Mouse (Mus musculus) limb, embryonic 15.5 days (tissue): Measurements from ENCODE around the gene Soat1. TPM values are rescaled to one million over a fixed set of nuclear protein-coding genes. Genes with fewer than 3 reads are reported as not detected.

Experiments
- ATAC-seq: fragments of 200-750 bp; cut with Nextera tagmentation; 2 replicates; pipeline ENCODE4 v1.8.0; 2017; ENCODE audit warnings: low read depth, moderate TSS enrichment; ENCODE audit not compliant: insufficient number of reproducible peaks, low FRiP score, low TSS enrichment
- H3K27ac ChIP-seq: fragments of 300-500 bp; sonication (generic); 2 replicates; pipeline ENCODE4 v1.5.1; 2015; ENCODE audit warnings: moderate library complexity, mild to moderate bottlenecking, inconsistent platforms
- H3K27me3 ChIP-seq: fragments of 300-500 bp; sonication (generic); 2 replicates; pipeline ENCODE4 v1.6.1; 2015; ENCODE audit warnings: inconsistent platforms
- H3K36me3 ChIP-seq: fragments of 300-500 bp; sonication (generic); 2 replicates; pipeline ENCODE4 v1.6.1; 2015; ENCODE audit warnings: inconsistent platforms
- H3K4me1 ChIP-seq: fragments of 300-500 bp; sonication (generic); 2 replicates; pipeline ENCODE4 v1.6.1; 2015; ENCODE audit warnings: inconsistent platforms
- H3K4me2 ChIP-seq: fragments of 300-500 bp; sonication (generic); 2 replicates; pipeline ENCODE4 v1.6.1; 2015; ENCODE audit warnings: mild to moderate bottlenecking, inconsistent platforms
- H3K4me3 ChIP-seq: fragments of 300-500 bp; sonication (generic); 2 replicates; pipeline ENCODE4 v1.5.1; 2015; ENCODE audit warnings: mild to moderate bottlenecking, inconsistent platforms
- H3K9ac ChIP-seq: fragments of 300-500 bp; sonication (generic); 2 replicates; pipeline ENCODE4 v1.6.1; 2015; ENCODE audit warnings: inconsistent platforms
- H3K9me3 ChIP-seq: fragments of 300-500 bp; sonication (generic); 2 replicates; pipeline ENCODE4 v1.6.1; 2016; ENCODE audit warnings: inconsistent platforms
- WGBS: fragments of 180-500 bp; shearing (Covaris S2); methylation state at CpG from one replicate; pipeline ENCODE4 v1.1.7; 2015; 5-methylcytosine and 5-hydroxymethylcytosine counted together
- polyA plus RNA-seq: library from polyadenylated mRNA; unstranded; fragments of >200 nt; fragmentation: Nextera tagmentation; extraction: Ambion mirVana; gene quantifications from 2 replicates; pipeline ENCODE4 v1.2.1, GENCODE M21; 2015

Gene Soat1
- polyA plus RNA-seq, 1 experiment from 2014 or later = 26.0 TPM

GRCm38 (mm10) chr1:156442776-156443175, 31.4 kb downstream of the Soat1 start:
- 79% methylated on average over 6 of the region's 6 CpGs for WGBS
- Histone ChIP-seq H3K4me3 (no peak overlapping the region), H3K9ac (no peak overlapping the region), H3K4me2 (no peak overlapping the region), H3K4me1 (no peaks in the 10 kb centered on the region), H3K27me3 (no peaks in the 10 kb centered on the region), H3K9me3 (no peaks in the 10 kb centered on the region), H3K27ac (no peak overlapping the region), H3K36me3 (peaks cover 35% of the 10 kb centered on the region)
- no peak for ATAC-seq

GRCm38 (mm10) chr1:156442266-156442665, 31.9 kb downstream of the Soat1 start:
- H3K9me3 ChIP-seq = no peaks in the 10 kb centered on the region
- no peak overlapping the region for H3K4me2 ChIP-seq
- 95% methylated on average over 12 of the region's 12 CpGs for WGBS
- no peak for ATAC-seq
- H3K4me3 ChIP-seq = no peak overlapping the region
- peaks cover 40% of the 10 kb centered on the region for H3K36me3 ChIP-seq
- H3K27me3 ChIP-seq = no peaks in the 10 kb centered on the region
- H3K9ac ChIP-seq = no peak overlapping the region
- H3K4me1 ChIP-seq = no peaks in the 10 kb centered on the region
- no peak overlapping the region for H3K27ac ChIP-seq

DNA sequence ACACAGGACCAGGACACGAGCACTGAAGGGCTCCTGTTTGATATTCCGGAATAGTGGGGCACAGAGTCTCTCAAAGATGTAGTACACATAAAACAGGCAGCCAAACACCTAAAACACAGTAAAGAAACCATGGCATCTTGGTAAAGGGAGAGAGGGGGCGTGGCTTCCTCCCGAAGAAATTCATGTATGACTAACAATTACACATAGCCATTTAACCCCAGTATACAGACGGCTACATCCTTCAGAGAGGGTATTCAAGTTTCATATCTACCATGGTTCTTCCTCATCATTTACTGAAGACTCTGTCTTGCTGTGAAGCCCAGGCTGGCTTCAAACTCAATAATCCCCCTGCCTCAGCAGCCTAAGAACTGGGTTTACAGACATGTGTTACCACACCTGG, 36.4 kb downstream of the Soat1 start:
- ATAC-seq = no peak
- WGBS = 88% methylated on average over 5 of the region's 5 CpGs
- H3K36me3 ChIP-seq = peaks cover 70% of the 10 kb centered on the region
- no peaks in the 10 kb centered on the region for H3K9me3 ChIP-seq
- no peaks in the 10 kb centered on the region for H3K27me3 ChIP-seq
- no peak overlapping the region for H3K9ac ChIP-seq
- no peak overlapping the region for H3K27ac ChIP-seq
- no peaks in the 10 kb centered on the region for H3K4me1 ChIP-seq
- H3K4me3 ChIP-seq = no peak overlapping the region
- H3K4me2 ChIP-seq = no peak overlapping the region

GRCm38 (mm10) chr1:156437016-156437708, 37.0 kb downstream of the Soat1 start:
- Histone ChIP-seq H3K27ac (no peak overlapping the region), H3K27me3 (no peaks in the 10 kb centered on the region), H3K9me3 (no peaks in the 10 kb centered on the region), H3K4me1 (no peaks in the 10 kb centered on the region), H3K4me2 (no peak overlapping the region), H3K4me3 (no peak overlapping the region), H3K9ac (no peak overlapping the region), H3K36me3 (peaks cover 75% of the 10 kb centered on the region)
- 92% methylated on average over 8 of the region's 8 CpGs for WGBS
- ATAC-seq = no peak

DNA sequence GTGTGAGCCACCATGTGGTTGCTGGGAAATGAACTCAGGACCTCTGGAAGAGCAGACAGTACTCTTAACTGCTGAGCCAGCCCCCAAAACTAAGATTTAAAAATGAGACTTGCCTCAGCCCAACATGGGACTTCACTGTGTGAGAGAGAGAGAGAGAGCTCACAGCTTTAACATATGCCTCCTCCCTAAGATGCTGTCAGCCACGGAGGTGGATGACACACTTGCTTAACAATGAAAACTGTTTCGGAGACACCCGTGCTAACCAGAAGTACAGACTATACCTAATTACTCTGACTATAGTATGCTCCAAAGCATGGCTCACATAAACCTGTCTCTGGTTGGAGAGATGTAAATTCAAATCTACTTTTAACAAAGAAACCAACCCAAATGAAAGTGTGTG, 40.6 kb downstream of the Soat1 start:
- H3K4me2 ChIP-seq = no peak overlapping the region
- no peaks in the 10 kb centered on the region for H3K4me1 ChIP-seq
- no peak overlapping the region for H3K27ac ChIP-seq
- H3K27me3 ChIP-seq = no peaks in the 10 kb centered on the region
- WGBS = 83% methylated on average over 3 of the region's 3 CpGs
- no peak overlapping the region for H3K9ac ChIP-seq
- no peak overlapping the region for H3K4me3 ChIP-seq
- H3K36me3 ChIP-seq = peaks cover 64% of the 10 kb centered on the region
- ATAC-seq = no peak
- H3K9me3 ChIP-seq = no peaks in the 10 kb centered on the region

- Histone ChIP-seq H3K27me3 (no peaks in the 10 kb centered on the region), H3K4me2 (no peak overlapping the region), H3K36me3 (peaks cover 58% of the 10 kb centered on the region), H3K9ac (no peak overlapping the region), H3K4me3 (no peak overlapping the region), H3K27ac (no peak overlapping the region), H3K4me1 (no peaks in the 10 kb centered on the region), H3K9me3 (no peaks in the 10 kb centered on the region)
- 68% methylated on average over 10 of the region's 10 CpGs for WGBS
- no peak for ATAC-seq
Measured at GRCm38 (mm10) chr1:156432498-156432897, 41.6 kb downstream of the Soat1 start.

- H3K27me3 ChIP-seq = no peaks in the 10 kb centered on the region
- no peak overlapping the region for H3K27ac ChIP-seq
- WGBS = 94% methylated on average over 6 of the region's 6 CpGs
- H3K36me3 ChIP-seq = peaks cover 25% of the 10 kb centered on the region
- no peak overlapping the region for H3K4me3 ChIP-seq
- H3K9me3 ChIP-seq = no peaks in the 10 kb centered on the region
- H3K9ac ChIP-seq = no peak overlapping the region
- H3K4me1 ChIP-seq = no peaks in the 10 kb centered on the region
- no peak overlapping the region for H3K4me2 ChIP-seq
- ATAC-seq = no peak
Measured at GRCm38 (mm10) chr1:156428434-156428833, 45.7 kb downstream of the Soat1 start.

DNA sequence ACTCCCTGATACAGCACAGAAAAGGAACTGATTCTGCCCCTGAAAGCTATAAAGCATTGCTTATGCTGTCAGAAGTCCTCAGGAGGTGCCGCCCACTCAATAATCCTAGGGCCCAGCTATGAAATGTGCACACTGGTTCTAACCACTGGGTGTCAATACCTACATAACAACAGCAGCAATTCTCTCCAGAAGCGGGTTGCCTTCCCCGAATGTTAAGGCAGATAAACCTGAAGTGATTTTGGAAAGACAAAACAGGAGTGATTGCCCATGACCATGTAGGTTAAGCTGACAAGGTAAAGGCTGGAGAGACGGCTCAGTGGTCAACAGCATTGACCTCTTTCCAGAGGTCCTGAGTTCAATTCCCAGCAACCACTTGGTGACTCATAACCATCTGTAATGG, 48.4 kb downstream of the Soat1 start:
- Histone ChIP-seq H3K27ac (no peak overlapping the region), H3K4me3 (no peak overlapping the region), H3K36me3 (peaks cover 8% of the 10 kb centered on the region), H3K9me3 (no peaks in the 10 kb centered on the region), H3K27me3 (no peaks in the 10 kb centered on the region), H3K9ac (no peak overlapping the region), H3K4me2 (no peak overlapping the region), H3K4me1 (no peaks in the 10 kb centered on the region)
- WGBS = 93% methylated on average over 4 of the region's 4 CpGs
- ATAC-seq = no peak

GRCm38 (mm10) chr1:156424054-156424453, 50.1 kb downstream of the Soat1 start:
- H3K27me3 ChIP-seq = no peaks in the 10 kb centered on the region
- H3K4me2 ChIP-seq = no peak overlapping the region
- no peak for ATAC-seq
- peaks cover 6% of the 10 kb centered on the region; the same call in 1 of the 2 replicates for H3K36me3 ChIP-seq
- 84% methylated on average over 3 of the region's 3 CpGs for WGBS
- no peaks in the 10 kb centered on the region for H3K4me1 ChIP-seq
- H3K9ac ChIP-seq = no peak overlapping the region
- no peak overlapping the region for H3K4me3 ChIP-seq
- no peaks in the 10 kb centered on the region for H3K9me3 ChIP-seq
- H3K27ac ChIP-seq = no peak overlapping the region

DNA sequence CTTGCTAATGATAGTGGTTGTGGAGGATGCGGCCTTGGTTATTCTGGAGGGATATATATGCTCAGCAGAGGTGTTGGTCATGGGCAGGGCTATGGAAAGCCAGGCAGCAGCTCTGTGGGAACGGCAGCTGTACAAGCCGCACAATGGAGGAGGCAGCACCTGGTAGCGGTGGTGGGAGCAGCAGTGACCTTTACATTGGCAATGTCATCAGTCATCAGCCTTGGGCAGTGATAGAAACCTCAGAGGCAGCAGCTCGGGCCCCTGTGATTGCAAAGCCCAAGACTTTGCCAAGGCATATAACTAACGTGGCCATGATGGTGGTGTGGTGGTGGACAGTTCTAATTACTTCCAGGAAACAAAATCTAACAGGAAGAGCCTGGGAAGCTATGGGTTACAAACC, 50.6 kb downstream of the Soat1 start:
- Histone ChIP-seq H3K4me2 (no peak overlapping the region), H3K4me1 (no peaks in the 10 kb centered on the region), H3K27me3 (no peaks in the 10 kb centered on the region), H3K9ac (no peak overlapping the region), H3K9me3 (no peaks in the 10 kb centered on the region), H3K36me3 (peaks cover 1% of the 10 kb centered on the region; the same call in 1 of the 2 replicates), H3K27ac (no peak overlapping the region), H3K4me3 (no peak overlapping the region)
- no peak for ATAC-seq
- WGBS = 86% methylated on average over 6 of the region's 6 CpGs

- Histone ChIP-seq H3K9me3 (no peaks in the 10 kb centered on the region), H3K27ac (no peak overlapping the region), H3K9ac (no peak overlapping the region), H3K4me1 (no peaks in the 10 kb centered on the region), H3K4me3 (no peak overlapping the region), H3K27me3 (no peaks in the 10 kb centered on the region), H3K36me3 (no peaks in the 10 kb centered on the region), H3K4me2 (no peak overlapping the region)
- no peak for ATAC-seq
- 64% methylated on average over 6 of the region's 6 CpGs for WGBS
Measured at GRCm38 (mm10) chr1:156422856-156423255, 51.3 kb downstream of the Soat1 start.

- H3K4me3 ChIP-seq = peak within 1 kb of the TSS; percentile 65
- peak within 1 kb of the TSS; percentile 60 for H3K4me2 ChIP-seq
- H3K4me1 ChIP-seq = no peaks in the 10 kb centered on the region
- H3K9me3 ChIP-seq = no peaks in the 10 kb centered on the region
- peak; percentile 84 for ATAC-seq
- no peaks in the 10 kb centered on the region for H3K36me3 ChIP-seq
- peak within 1 kb of the TSS; percentile 26; the same call in 1 of the 2 replicates for H3K9ac ChIP-seq
- under 1% methylated on average over 43 of the region's 44 CpGs for WGBS
- H3K27me3 ChIP-seq = no peaks in the 10 kb centered on the region
- H3K27ac ChIP-seq = 0 out of 2 replicates have a peak within 1 kb of the TSS, but pooled peaks have one; percentile 28
Measured at GRCm38 (mm10) chr1:156420671-156421297, 53.3 kb downstream of the Soat1 start, which contains the start of gene Axdnd1. Gene Axdnd1, minus strand, starts transcription at chr1:156421159.
